Mouse (Mus musculus) ES-E14 (cell line): ENCODE data around the gene Vmn1r23. TPM values are rescaled to one million over a fixed set of nuclear protein-coding genes. Genes with fewer than 3 reads are reported as not detected.
"Not testable (repeated sequence)": the region's sequence is repeated elsewhere in the genome, so short reads cannot be mapped to it uniquely, and the experiment has no call there.

ENCODE experiments used
- DNase-seq: peaks from one replicate; pipeline ENCODE4 v3.0.0-alpha.2; 2013; ENCODE audit warnings: low read depth, low spot score
- H3K27ac ChIP-seq: 2 replicates; pipeline ENCODE4 v1.5.1; 2012; ENCODE audit warnings: low read depth, mild to moderate bottlenecking, low read length, moderate library complexity, mixed read lengths; ENCODE audit not compliant: poor library complexity, insufficient read depth, severe bottlenecking
- H3K36me3 ChIP-seq: 2 replicates; pipeline ENCODE4 v1.6.1; 2012; ENCODE audit warnings: mild to moderate bottlenecking, low read length, moderate library complexity, mixed read lengths; ENCODE audit not compliant: control insufficient read depth, poor library complexity, insufficient read depth, severe bottlenecking
- H3K4me1 ChIP-seq, 2 experiments: fragments of 150-350 bp in 1 of 2; sonication (generic) in 1 of 2; 2 replicates each; pipeline ENCODE4 v1.6.1; 2012; ENCODE audit warnings: low read length in 2 of 2, mild to moderate bottlenecking in 1 of 2, mixed read lengths in 1 of 2; ENCODE audit not compliant: control insufficient read depth in 2 of 2, insufficient read depth in 2 of 2, poor library complexity in 1 of 2
- H3K4me3 ChIP-seq, 2 experiments: fragments of 150-350 bp in 1 of 2; sonication (generic) in 1 of 2; 2 replicates each; pipeline ENCODE4 v1.5.1; 2012; ENCODE audit warnings: low read length in 2 of 2, low read depth in 1 of 2, mild to moderate bottlenecking in 1 of 2, mixed read lengths in 1 of 2; ENCODE audit not compliant: insufficient read depth in 1 of 2, poor library complexity in 1 of 2, severe bottlenecking in 1 of 2
- H3K9ac ChIP-seq: 2 replicates; pipeline ENCODE4 v1.6.1; 2012; ENCODE audit warnings: low read depth, mild to moderate bottlenecking, low read length, mixed read lengths; ENCODE audit not compliant: poor library complexity, insufficient read depth, severe bottlenecking
- H3K9me3 ChIP-seq: fragments of 150-350 bp; sonication (generic); 2 replicates; pipeline ENCODE4 v1.6.1; 2012; ENCODE audit warnings: low read depth, mild to moderate bottlenecking, low read length; ENCODE audit not compliant: control insufficient read depth, insufficient read depth
- CHD2 ChIP-seq: IDR thresholded peaks from 2 replicates; pipeline ENCODE4 v1.6.1; 2014; ENCODE audit warnings: mild to moderate bottlenecking, low read depth, low read length, inconsistent platforms
- HCFC1 ChIP-seq: IDR thresholded peaks from 2 replicates; pipeline ENCODE4 v1.6.1; 2012; ENCODE audit warnings: low read length, inconsistent platforms, borderline replicate concordance; ENCODE audit not compliant: insufficient read depth
- MAFK ChIP-seq: IDR thresholded peaks from 2 replicates; pipeline ENCODE4 v1.6.1; 2014; ENCODE audit warnings: mild to moderate bottlenecking, low read depth, low read length, inconsistent platforms; ENCODE audit not compliant: insufficient read depth
- ZC3H11A ChIP-seq: IDR thresholded peaks from 2 replicates; pipeline ENCODE4 v1.6.1; 2012; ENCODE audit warnings: low read depth, mild to moderate bottlenecking, inconsistent platforms, low read length, borderline replicate concordance
- ZNF384 ChIP-seq: IDR thresholded peaks from 2 replicates; pipeline ENCODE4 v1.6.1; 2012; ENCODE audit warnings: low read depth, low read length, inconsistent platforms
- in situ Hi-C, 2 experiments: fragments of 600-800 bp; cut with MboI; formaldehyde crosslinking; loops; one replicate each; pipeline ENCODE4 v1.15.1; 2025; ENCODE audit warnings: low sequenced_read_pairs in 2 of 2, inconsistent platforms in 1 of 2; ENCODE audit not compliant: unreplicated experiment in 2 of 2
- total RNA-seq: library from RNA; depleted of rRNA; stranded (reverse); fragments of 300-350 nt; gene quantifications from 2 replicates; pipeline ENCODE4 v1.2.3, GENCODE M21; 2012; rRNA removed

Gene Vmn1r23
- not detected in 2 replicates for total RNA-seq

DNA sequence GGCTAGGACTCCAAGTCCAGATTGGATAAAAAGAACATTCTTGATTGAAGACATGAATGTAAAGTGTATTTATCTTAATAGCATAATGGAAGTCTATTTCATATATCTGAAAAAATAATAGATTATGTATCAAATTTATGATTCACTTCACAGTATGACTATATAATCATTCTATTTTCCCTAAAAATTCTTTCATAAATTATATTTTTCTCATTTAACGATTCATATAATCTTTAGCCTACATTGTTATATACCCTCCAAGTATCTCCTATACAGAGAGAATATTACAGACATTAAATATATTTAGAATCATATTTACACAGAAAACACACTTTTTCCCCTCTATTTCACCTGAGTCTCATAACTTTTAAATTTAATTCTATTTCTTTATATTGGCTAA is at the start of gene Vmn1r23:
Gene Vmn1r23 (minus strand): TSS at position 101 of the 400 bp plus-strand sequence.
- H3K9me3 ChIP-seq = no peaks in the 10 kb centered on the region
- in situ Hi-C loops = no loop called here
- no peak within 1 kb of the TSS for H3K9ac ChIP-seq
- H3K4me3 ChIP-seq = no peak within 1 kb of the TSS
- no peaks in the 10 kb centered on the region for H3K4me1 ChIP-seq
- no peak within 1 kb of the TSS for H3K27ac ChIP-seq
- no peak for DNase-seq
- H3K36me3 ChIP-seq = no peaks in the 10 kb centered on the region
- no peak for TF ChIP-seq ZC3H11A

DNA sequence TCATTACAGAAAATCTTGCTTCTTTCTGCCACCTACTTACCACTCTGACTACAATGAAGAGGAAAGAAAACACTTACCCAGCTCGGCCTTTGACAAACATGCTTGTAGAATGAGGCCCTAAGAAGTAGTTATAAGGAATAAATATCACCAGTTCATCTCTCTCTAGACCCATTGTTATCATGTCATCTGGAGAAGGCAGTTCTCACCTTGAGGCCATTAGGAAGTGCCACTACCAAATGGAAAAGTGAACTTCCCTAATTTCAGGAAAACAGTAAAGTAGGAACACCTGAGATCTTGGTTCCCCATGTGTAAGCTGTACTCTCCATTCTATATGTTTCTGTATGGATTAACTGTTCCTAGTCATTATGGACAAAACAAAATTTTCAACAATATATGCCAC is 34.8 kb upstream of the Vmn1r23 start, which contains the start of gene Vmn1r24:
Gene Vmn1r24 (minus strand): TSS at position 101 of the 400 bp plus-strand sequence.
- H3K4me3 ChIP-seq, in situ Hi-C loops, H3K4me1 ChIP-seq, H3K36me3 ChIP-seq, H3K9me3 ChIP-seq, DNase-seq, H3K27ac ChIP-seq, H3K9ac ChIP-seq: not testable (repeated sequence)

DNA sequence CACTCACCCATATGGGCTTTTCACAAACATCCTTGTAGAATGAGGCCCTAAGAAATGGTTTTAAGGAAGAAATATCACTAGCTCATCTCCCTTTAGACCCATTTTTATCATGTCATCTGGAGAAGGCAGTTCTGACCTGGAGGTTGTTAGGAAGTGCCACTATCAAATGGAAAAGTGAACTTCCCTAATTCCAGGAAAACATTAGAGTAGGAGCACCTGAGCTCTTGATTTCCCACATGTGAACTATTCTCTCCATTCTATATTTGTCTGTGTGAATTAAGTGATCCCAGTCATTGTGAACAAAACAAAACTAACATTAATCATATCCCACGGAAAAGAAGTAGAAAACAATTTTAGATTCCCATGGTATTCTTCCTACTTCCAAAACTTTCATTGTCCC is 18.7 kb downstream of the Vmn1r23 start, which contains the start of gene Vmn1r22:
Gene Vmn1r22 (minus strand): TSS at position 101 of the 400 bp plus-strand sequence.
- no peak for DNase-seq
- no peaks in the 10 kb centered on the region for H3K9me3 ChIP-seq
- no peak within 1 kb of the TSS for H3K4me3 ChIP-seq
- no peak within 1 kb of the TSS for H3K27ac ChIP-seq
- H3K4me1 ChIP-seq = no peaks in the 10 kb centered on the region
- no peaks in the 10 kb centered on the region for H3K36me3 ChIP-seq
- no peak for TF ChIP-seq MAFK
- TF ChIP-seq HCFC1 = no peak
- no peak for TF ChIP-seq ZC3H11A
- TF ChIP-seq CHD2 = no peak
- TF ChIP-seq ZNF384 = no peak
- no peak within 1 kb of the TSS for H3K9ac ChIP-seq
- in situ Hi-C loops = no loop called here

Other genes with a start within 250 kb of the Vmn1r23 start
- gene Pyurf, start 234.8 kb downstream of the Vmn1r23 start, total RNA-seq = 4.0 and 6.0 TPM in 2 replicates
- gene Lancl2, start 224.3 kb downstream of the Vmn1r23 start, total RNA-seq = 10.3 and 13.6 TPM in 2 replicates
- gene Vopp1, start 101.7 kb downstream of the Vmn1r23 start, total RNA-seq = 5.7 and 9.0 TPM in 2 replicates
- gene Vmn1r21, start 76.5 kb downstream of the Vmn1r23 start, total RNA-seq = not detected in 2 replicates
- not detected in 2 replicates for gene Vmn1r22, start 18.8 kb downstream of the Vmn1r23 start, total RNA-seq
- gene Vmn1r24, start 34.7 kb upstream of the Vmn1r23 start, total RNA-seq = not detected in 2 replicates
- not detected in 2 replicates for gene Vmn1r25, start 54.0 kb upstream of the Vmn1r23 start, total RNA-seq
- gene Vmn1r26, start 88.3 kb upstream of the Vmn1r23 start, total RNA-seq = not detected in 2 replicates